Mouse (Mus musculus): Measurements from ENCODE around the gene Sppl2c. TPM values are rescaled to one million over a fixed set of nuclear protein-coding genes. Genes with fewer than 3 reads are reported as not detected.

Sppl2c gene
- polyA plus RNA-seq, 1 experiment from 2014 or later: not detected

- WGBS: 93% methylated on average over 9 of the region's 9 CpGs
Measured at GRCm38 (mm10) chr11:104186837-104187150, 667 bp downstream of the Sppl2c start.

GRCm38 (mm10) chr11:104187766-104188165, 1.6 kb downstream of the Sppl2c start:
- no peak overlapping the region for H3K27ac ChIP-seq (ENCODE audit: low read depth, low read length)
- H3K9me3 ChIP-seq (ENCODE audit: control insufficient read depth, low read length): no peaks in the 10 kb centered on the region
- no peaks in the 10 kb centered on the region for H3K36me3 ChIP-seq (ENCODE audit: control insufficient read depth, insufficient read depth, low read length)
- no peak overlapping the region for H3K4me3 ChIP-seq (ENCODE audit: low read length)
- 91% methylated on average over 10 of the region's 10 CpGs for WGBS
- no peaks in the 10 kb centered on the region for H3K4me1 ChIP-seq (ENCODE audit: control insufficient read depth, insufficient read depth, low read length)
- no peak for ATAC-seq (ENCODE audit: low FRiP score, low TSS enrichment)
- H3K9ac ChIP-seq (ENCODE audit: low read depth, low read length): no peak overlapping the region
- H3K27me3 ChIP-seq (ENCODE audit: control insufficient read depth, insufficient read depth, low read length): no peaks in the 10 kb centered on the region
- no peak overlapping the region for H3K4me2 ChIP-seq (replicated peaks; ENCODE audit: low read depth, low read length)

More at GRCm38 (mm10) chr11:104186837-104187150, 667 bp downstream of the Sppl2c start:
- Histone ChIP-seq H3K27me3 (ENCODE audit: control insufficient read depth, insufficient read depth, low read length) (no peaks in the 10 kb centered on the region), H3K27ac (ENCODE audit: low read depth, low read length) (no peak overlapping the region), H3K36me3 (ENCODE audit: control insufficient read depth, insufficient read depth, low read length) (no peaks in the 10 kb centered on the region), H3K9ac (ENCODE audit: low read depth, low read length) (no peak overlapping the region), H3K4me3 (ENCODE audit: low read length) (no peak overlapping the region), H3K4me1 (ENCODE audit: control insufficient read depth, insufficient read depth, low read length) (no peaks in the 10 kb centered on the region), H3K9me3 (ENCODE audit: control insufficient read depth, low read length) (no peaks in the 10 kb centered on the region), H3K4me2 (replicated peaks; ENCODE audit: low read depth, low read length) (no peak overlapping the region)
- no peak for ATAC-seq (ENCODE audit: low FRiP score, low TSS enrichment)

- H3K27me3 ChIP-seq (ENCODE audit: control insufficient read depth, insufficient read depth, low read length): no peaks in the 10 kb centered on the region
- ATAC-seq (ENCODE audit: low FRiP score, low TSS enrichment): no peak
Measured at GRCm38 (mm10) chr11:104190008-104190407, 3.9 kb downstream of the Sppl2c start.

GRCm38 (mm10) chr11:104195382-104195781, 9.3 kb downstream of the Sppl2c start:
- H3K9me3 ChIP-seq (ENCODE audit: control insufficient read depth, low read length): no peaks in the 10 kb centered on the region
- H3K27ac ChIP-seq (ENCODE audit: low read depth, low read length): no peak overlapping the region
- H3K9ac ChIP-seq (ENCODE audit: low read depth, low read length): no peak overlapping the region
- peaks cover 3% of the 10 kb centered on the region; the same call in 1 of the 2 replicates for H3K27me3 ChIP-seq (ENCODE audit: control insufficient read depth, insufficient read depth, low read length)
- WGBS: 76% methylated on average over 11 of the region's 11 CpGs
- no peaks in the 10 kb centered on the region for H3K4me1 ChIP-seq (ENCODE audit: control insufficient read depth, insufficient read depth, low read length)
- H3K4me3 ChIP-seq (ENCODE audit: low read length): no peak overlapping the region
- no peaks in the 10 kb centered on the region for H3K36me3 ChIP-seq (ENCODE audit: control insufficient read depth, insufficient read depth, low read length)
- no peak for ATAC-seq (ENCODE audit: low FRiP score, low TSS enrichment)
- no peak overlapping the region for H3K4me2 ChIP-seq (replicated peaks; ENCODE audit: low read depth, low read length)

More at GRCm38 (mm10) chr11:104190008-104190407, 3.9 kb downstream of the Sppl2c start:
- WGBS: 79% methylated on average over 2 of the region's 2 CpGs
- Histone ChIP-seq H3K4me1 (ENCODE audit: control insufficient read depth, insufficient read depth, low read length) (no peaks in the 10 kb centered on the region), H3K27ac (ENCODE audit: low read depth, low read length) (no peak overlapping the region), H3K4me3 (ENCODE audit: low read length) (no peak overlapping the region), H3K9me3 (ENCODE audit: control insufficient read depth, low read length) (no peaks in the 10 kb centered on the region), H3K4me2 (replicated peaks; ENCODE audit: low read depth, low read length) (no peak overlapping the region), H3K9ac (ENCODE audit: low read depth, low read length) (no peak overlapping the region), H3K36me3 (ENCODE audit: control insufficient read depth, insufficient read depth, low read length) (no peaks in the 10 kb centered on the region)

- Histone ChIP-seq H3K9me3 (ENCODE audit: control insufficient read depth, low read length) (no peaks in the 10 kb centered on the region), H3K36me3 (ENCODE audit: control insufficient read depth, insufficient read depth, low read length) (no peaks in the 10 kb centered on the region), H3K27me3 (ENCODE audit: control insufficient read depth, insufficient read depth, low read length) (peaks cover 3% of the 10 kb centered on the region; the same call in 1 of the 2 replicates), H3K9ac (ENCODE audit: low read depth, low read length) (no peak overlapping the region), H3K4me2 (replicated peaks; ENCODE audit: low read depth, low read length) (no peak overlapping the region), H3K4me1 (ENCODE audit: control insufficient read depth, insufficient read depth, low read length) (no peaks in the 10 kb centered on the region), H3K27ac (ENCODE audit: low read depth, low read length) (no peak overlapping the region), H3K4me3 (ENCODE audit: low read length) (no peak overlapping the region)
- whole genome bisulfite sequencing: 7% methylated on average over 9 of the region's 9 CpGs
- peak; percentile 60; the same call in 1 of the 2 replicates for ATAC-seq (ENCODE audit: low FRiP score, low TSS enrichment)
Measured at GRCm38 (mm10) chr11:104195791-104196190, 9.7 kb downstream of the Sppl2c start.

GRCm38 (mm10) chr11:104197861-104198260, 11.7 kb downstream of the Sppl2c start:
- H3K27ac ChIP-seq (ENCODE audit: low read depth, low read length): no peak overlapping the region
- no peaks in the 10 kb centered on the region for H3K36me3 ChIP-seq (ENCODE audit: control insufficient read depth, insufficient read depth, low read length)
- WGBS: 5% methylated on average over 10 of the region's 10 CpGs
- ATAC-seq (ENCODE audit: low FRiP score, low TSS enrichment): no peak
- no peaks in the 10 kb centered on the region for H3K4me1 ChIP-seq (ENCODE audit: control insufficient read depth, insufficient read depth, low read length)
- H3K27me3 ChIP-seq (ENCODE audit: control insufficient read depth, insufficient read depth, low read length): peaks cover 3% of the 10 kb centered on the region; the same call in 1 of the 2 replicates
- H3K9me3 ChIP-seq (ENCODE audit: control insufficient read depth, low read length): peaks cover 5% of the 10 kb centered on the region; the same call in 1 of the 2 replicates
- H3K9ac ChIP-seq (ENCODE audit: low read depth, low read length): no peak overlapping the region
- no peak overlapping the region for H3K4me2 ChIP-seq (replicated peaks; ENCODE audit: low read depth, low read length)
- H3K4me3 ChIP-seq (ENCODE audit: low read length): no peak overlapping the region

- H3K27ac ChIP-seq (ENCODE audit: low read depth, low read length): no peak overlapping the region
- WGBS: 86% methylated on average over 3 of the region's 3 CpGs
- peaks cover 5% of the 10 kb centered on the region; the same call in 1 of the 2 replicates for H3K9me3 ChIP-seq (ENCODE audit: control insufficient read depth, low read length)
- no peak overlapping the region for H3K9ac ChIP-seq (ENCODE audit: low read depth, low read length)
- no peaks in the 10 kb centered on the region for H3K4me1 ChIP-seq (ENCODE audit: control insufficient read depth, insufficient read depth, low read length)
- H3K27me3 ChIP-seq (ENCODE audit: control insufficient read depth, insufficient read depth, low read length): peaks cover 1% of the 10 kb centered on the region; the same call in 1 of the 2 replicates
- no peak overlapping the region for H3K4me3 ChIP-seq (ENCODE audit: low read length)
- H3K36me3 ChIP-seq (ENCODE audit: control insufficient read depth, insufficient read depth, low read length): no peaks in the 10 kb centered on the region
- no peak overlapping the region for H3K4me2 ChIP-seq (replicated peaks; ENCODE audit: low read depth, low read length)
- no peak for ATAC-seq (ENCODE audit: low FRiP score, low TSS enrichment)
Measured at GRCm38 (mm10) chr11:104203271-104203670, 17.1 kb downstream of the Sppl2c start.

GRCm38 (mm10) chr11:104206573-104206972, 20.4 kb downstream of the Sppl2c start:
- Histone ChIP-seq H3K9me3 (ENCODE audit: control insufficient read depth, low read length) (peaks cover 5% of the 10 kb centered on the region; the same call in 1 of the 2 replicates), H3K4me3 (ENCODE audit: low read length) (no peak overlapping the region), H3K4me2 (replicated peaks; ENCODE audit: low read depth, low read length) (no peak overlapping the region), H3K4me1 (ENCODE audit: control insufficient read depth, insufficient read depth, low read length) (no peaks in the 10 kb centered on the region), H3K27ac (ENCODE audit: low read depth, low read length) (no peak overlapping the region), H3K9ac (ENCODE audit: low read depth, low read length) (no peak overlapping the region), H3K27me3 (ENCODE audit: control insufficient read depth, insufficient read depth, low read length) (no peaks in the 10 kb centered on the region), H3K36me3 (ENCODE audit: control insufficient read depth, insufficient read depth, low read length) (no peaks in the 10 kb centered on the region)
- whole genome bisulfite sequencing: 60% methylated on average over 4 of the region's 4 CpGs
- no peak for ATAC-seq (ENCODE audit: low FRiP score, low TSS enrichment)

GRCm38 (mm10) chr11:104209041-104209440, 22.9 kb downstream of the Sppl2c start:
- no peak overlapping the region for H3K4me2 ChIP-seq (replicated peaks; ENCODE audit: low read depth, low read length)
- H3K27me3 ChIP-seq (ENCODE audit: control insufficient read depth, insufficient read depth, low read length): no peaks in the 10 kb centered on the region
- ATAC-seq (ENCODE audit: low FRiP score, low TSS enrichment): no peak
- 75% methylated on average over 3 of the region's 3 CpGs for WGBS
- H3K4me1 ChIP-seq (ENCODE audit: control insufficient read depth, insufficient read depth, low read length): no peaks in the 10 kb centered on the region
- H3K36me3 ChIP-seq (ENCODE audit: control insufficient read depth, insufficient read depth, low read length): no peaks in the 10 kb centered on the region
- no peak overlapping the region for H3K9ac ChIP-seq (ENCODE audit: low read depth, low read length)
- no peaks in the 10 kb centered on the region for H3K9me3 ChIP-seq (ENCODE audit: control insufficient read depth, low read length)
- no peak overlapping the region for H3K4me3 ChIP-seq (ENCODE audit: low read length)
- no peak overlapping the region for H3K27ac ChIP-seq (ENCODE audit: low read depth, low read length)

Measured in kidney, embryonic 14.5 days (tissue).